Mouse (Mus musculus): ENCODE data around the gene Olfr1280.
"Not testable (repeated sequence)": the region's sequence is repeated elsewhere in the genome, so short reads cannot be mapped to it uniquely, and the experiment has no call there.

The Olfr1280 gene

GRCm38 (mm10) chr2:111313717-111314116 is at the start of gene Olfr1280:
Gene Olfr1280 (plus strand): TSS chr2:111314017.
- no peak for DNase-seq (ENCODE audit: extremely low read depth, insufficient read length, low spot score)

DNA sequence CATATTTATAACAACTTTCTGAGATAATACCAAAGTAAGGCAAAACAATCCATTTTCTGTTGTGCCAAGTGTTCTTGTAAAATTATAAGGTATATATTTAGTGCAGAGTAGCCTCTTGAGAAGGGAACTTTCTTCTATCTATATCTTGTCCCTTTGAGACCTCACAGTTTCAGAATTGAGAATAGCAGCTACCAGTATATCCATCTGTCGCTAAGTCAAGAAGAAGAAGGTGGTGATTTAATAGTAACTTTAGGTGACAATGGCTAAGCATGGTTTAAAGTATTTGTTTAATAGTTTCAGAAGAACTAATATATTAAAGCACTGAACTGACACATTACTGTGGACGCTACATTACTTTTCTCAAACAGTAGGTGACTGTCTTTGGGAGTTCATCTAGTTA is 39.8 kb upstream of the Olfr1280 start, which contains the start of gene Olfr1277:
Gene Olfr1277, minus strand, starts transcription at position 101 of the 400 bp plus-strand sequence.
- no peak for DNase-seq (ENCODE audit: extremely low read depth, insufficient read length, low spot score)

GRCm38 (mm10) chr2:111289836-111290235 is 24.0 kb upstream of the Olfr1280 start, which contains the start of gene Olfr1278:
Gene Olfr1278 (plus strand): TSS chr2:111290136.
- DNase-seq (ENCODE audit: extremely low read depth, insufficient read length, low spot score), result no peak

DNA sequence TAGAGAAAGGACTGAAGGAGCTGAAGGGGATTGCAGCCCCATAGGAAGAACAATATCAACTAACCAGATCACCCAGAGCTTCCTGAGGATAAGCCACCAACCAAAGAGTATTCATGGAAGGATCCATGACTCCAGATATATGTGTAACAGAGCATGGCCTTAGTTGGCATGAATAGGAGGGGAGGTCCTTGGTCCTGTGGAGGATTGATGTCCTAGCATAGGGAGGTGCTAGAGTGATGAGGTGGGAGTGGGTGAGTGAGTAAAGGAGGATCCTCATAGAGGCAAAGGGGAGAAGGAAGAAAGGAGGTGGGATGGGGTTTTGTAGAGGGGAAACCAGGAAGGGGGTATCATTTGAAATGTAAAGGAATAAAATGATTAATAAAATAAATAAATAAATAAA is 15.3 kb upstream of the Olfr1280 start:
- no peak for DNase-seq (ENCODE audit: extremely low read depth, insufficient read length, low spot score)

DNA sequence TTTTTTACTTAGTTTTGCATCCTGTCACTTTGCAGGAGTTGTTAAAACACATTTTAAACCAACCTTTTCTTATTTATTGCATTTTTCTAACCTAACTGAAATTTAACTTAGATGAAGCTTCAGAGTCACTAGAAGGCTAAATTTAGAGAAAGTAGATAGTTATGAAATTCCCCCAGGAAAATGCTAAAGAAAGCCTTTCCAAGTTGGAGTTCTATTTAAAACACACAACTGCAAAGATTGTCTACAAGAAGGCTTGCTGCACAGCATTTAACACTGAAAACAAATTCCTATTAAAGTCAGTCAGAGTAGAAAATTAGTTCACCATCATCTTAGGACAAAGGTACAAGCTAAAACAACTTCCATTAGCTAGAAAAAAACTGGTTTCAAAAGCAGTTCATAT is 13.4 kb upstream of the Olfr1280 start, which contains the start of gene Olfr1279:
Gene Olfr1279, plus strand, starts transcription at position 262 of the 400 bp plus-strand sequence.
- DNase-seq (ENCODE audit: extremely low read depth, insufficient read length, low spot score), result no peak

DNA sequence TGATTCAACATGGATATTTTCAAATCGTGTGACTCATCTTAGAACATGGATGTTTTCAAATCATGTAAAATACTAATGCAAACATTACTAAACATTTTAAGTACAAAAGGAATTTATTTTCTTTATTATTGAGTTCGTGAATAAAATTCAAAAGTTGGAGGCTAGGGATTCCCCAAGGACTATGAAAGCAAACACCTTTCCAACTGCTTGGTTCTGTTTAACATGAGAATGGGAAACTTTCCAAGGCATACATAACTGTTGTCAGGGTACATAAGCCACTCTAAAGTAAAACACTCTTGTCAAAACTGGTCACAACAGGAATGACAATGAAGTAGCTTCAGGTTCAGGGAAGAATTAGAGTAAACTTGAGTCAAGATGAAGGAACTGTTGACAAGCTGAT is 12.4 kb downstream of the Olfr1280 start, which contains the start of gene Olfr1281:
Gene Olfr1281, plus strand, starts transcription at position 301 of the 400 bp plus-strand sequence.
- no peak for DNase-seq (ENCODE audit: extremely low read depth, insufficient read length, low spot score)

DNA sequence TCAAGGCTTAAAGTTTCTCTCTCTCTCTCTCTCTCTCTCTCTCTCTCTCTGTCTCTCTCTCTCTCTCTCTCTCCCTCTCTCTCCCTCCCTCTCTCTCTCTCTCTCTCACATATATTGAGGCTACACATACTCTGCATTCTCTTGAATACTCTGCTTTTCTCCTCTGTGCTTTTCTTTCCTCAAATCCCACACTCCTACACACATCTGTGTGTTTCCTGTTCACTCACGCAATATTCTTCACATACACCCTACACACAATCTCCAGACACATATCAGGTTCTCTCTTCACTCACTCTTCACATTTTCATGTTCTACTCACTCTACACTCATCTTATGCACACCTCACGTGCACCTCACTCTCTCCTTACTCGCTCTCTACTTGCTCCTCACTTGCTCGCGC is 19.9 kb downstream of the Olfr1280 start:
- DNase-seq (ENCODE audit: extremely low read depth, insufficient read length, low spot score), result not testable (repeated sequence)

DNA sequence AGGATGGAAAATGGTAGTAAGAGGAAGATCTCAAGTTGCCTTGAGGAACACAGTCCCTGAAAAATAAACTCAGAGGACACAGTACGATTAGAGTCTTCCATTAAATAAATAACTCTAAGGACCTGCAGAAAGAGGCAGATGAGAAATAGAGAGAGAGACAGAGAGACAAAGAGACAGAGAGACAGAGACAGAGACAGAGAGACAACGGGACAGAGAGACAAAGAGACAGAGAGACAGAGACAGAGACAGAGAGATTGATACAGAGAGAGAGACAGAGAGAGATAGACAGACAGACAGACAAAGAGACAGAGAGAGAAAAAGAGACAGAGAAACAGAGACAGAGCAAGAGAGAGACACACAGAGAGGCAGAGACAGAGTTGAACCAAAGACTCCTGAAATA is 22.2 kb downstream of the Olfr1280 start, which contains the start of gene Olfr1282:
Gene Olfr1282, minus strand, starts transcription at position 101 of the 400 bp plus-strand sequence.
- DNase-seq (ENCODE audit: extremely low read depth, insufficient read length, low spot score), result no peak

DNA sequence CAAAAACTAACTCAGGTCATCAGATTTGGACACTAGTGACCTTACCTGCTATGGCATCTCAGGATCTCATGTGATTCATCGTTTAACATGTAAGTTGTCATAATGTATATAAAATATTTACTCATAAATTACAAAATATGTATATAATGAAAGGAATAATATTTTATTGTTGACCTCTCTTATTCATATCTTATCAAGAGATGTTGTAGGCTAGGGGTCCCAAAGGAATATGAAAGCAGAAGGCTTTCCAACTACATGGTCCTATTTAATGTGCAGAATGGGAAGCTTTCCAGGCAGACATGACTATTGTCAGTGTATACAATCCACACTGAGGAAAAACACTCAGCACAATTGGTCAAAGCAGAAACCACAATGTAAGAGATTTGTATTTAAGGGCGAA is 52.7 kb downstream of the Olfr1280 start, which contains the start of gene Olfr1283:
Gene Olfr1283, plus strand, starts transcription at position 301 of the 400 bp plus-strand sequence.
- no peak for DNase-seq (ENCODE audit: extremely low read depth, insufficient read length, low spot score)

DNA sequence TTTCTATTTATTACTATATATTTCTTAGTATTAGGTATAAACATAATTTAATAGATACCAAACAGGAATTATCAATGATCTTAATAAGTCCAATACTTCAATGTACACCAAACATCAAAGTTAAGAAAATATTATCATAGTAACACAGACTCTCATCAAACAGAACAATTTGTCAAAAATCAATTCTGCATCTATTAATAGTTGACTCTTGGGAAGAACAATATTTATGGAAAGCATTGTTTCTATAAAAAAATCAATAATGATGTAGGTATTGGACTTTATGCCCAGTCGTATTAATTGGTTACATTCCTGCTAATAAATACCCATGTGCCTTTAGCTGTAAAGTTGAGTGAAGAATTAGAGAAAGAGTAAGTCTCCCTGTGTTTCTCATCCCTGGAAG is 61.4 kb downstream of the Olfr1280 start, which contains the start of gene Olfr1284:
Gene Olfr1284, plus strand, starts transcription at position 301 of the 400 bp plus-strand sequence.
- no peak for DNase-seq (ENCODE audit: extremely low read depth, insufficient read length, low spot score)
